Mouse (Mus musculus): ENCODE measurements around the gene Bmyc.
"Not testable (repeated sequence)": the region's sequence is repeated elsewhere in the genome, so short reads cannot be mapped to it uniquely, and the experiment has no call there.

Gene Bmyc

GRCm38 (mm10) chr2:25706643-25707481 lies at the start of gene Bmyc:
TSS of gene Bmyc (plus strand) at chr2:25706739.
- DNase-seq (ENCODE audit: low spot score in 2 of 2), result peak; percentile 94

GRCm38 (mm10) chr2:25657246-25657645 lies 49.3 kb upstream of the Bmyc start:
- DNase-seq (ENCODE audit: low spot score in 2 of 2), result no peak

GRCm38 (mm10) chr2:25657652-25658051 lies 48.9 kb upstream of the Bmyc start, which contains the start of gene Lcn5:
TSS of gene Lcn5 (plus strand) at chr2:25657952.
- DNase-seq (ENCODE audit: low spot score in 2 of 2), result no peak

- no peak for DNase-seq (ENCODE audit: low spot score in 2 of 2)
Measured at GRCm38 (mm10) chr2:25660279-25660678, 46.3 kb upstream of the Bmyc start.

- no peak for DNase-seq (ENCODE audit: low spot score in 2 of 2)
Measured at GRCm38 (mm10) chr2:25661245-25661970, 45.1 kb upstream of the Bmyc start.

- peak; percentile 35 to 56 for DNase-seq (ENCODE audit: low spot score in 2 of 2)
Measured at GRCm38 (mm10) chr2:25663511-25663910, 43.0 kb upstream of the Bmyc start.

- DNase-seq (ENCODE audit: low spot score in 2 of 2), result no peak
Measured at GRCm38 (mm10) chr2:25664125-25664524, 42.4 kb upstream of the Bmyc start.

GRCm38 (mm10) chr2:25666516-25666915 lies 40.0 kb upstream of the Bmyc start:
- no peak for DNase-seq (ENCODE audit: low spot score in 2 of 2)

GRCm38 (mm10) chr2:25676486-25676885 lies 30.1 kb upstream of the Bmyc start, which contains the start of gene Lcn6:
TSS of gene Lcn6 (plus strand) at chr2:25676786.
- no peak for DNase-seq (ENCODE audit: low spot score in 2 of 2)

- DNase-seq (ENCODE audit: low spot score in 2 of 2), result no peak
Measured at GRCm38 (mm10) chr2:25679559-25679958, 27.0 kb upstream of the Bmyc start.

- no peak for DNase-seq (ENCODE audit: low spot score in 2 of 2)
Measured at GRCm38 (mm10) chr2:25682426-25682825, 24.1 kb upstream of the Bmyc start, which contains the start of gene Lcn10. TSS of gene Lcn10 (plus strand) at chr2:25682726.

- no peak for DNase-seq (ENCODE audit: low spot score in 2 of 2)
Measured at GRCm38 (mm10) chr2:25686941-25687340, 19.6 kb upstream of the Bmyc start.

- DNase-seq (ENCODE audit: low spot score in 2 of 2), result peak in 1 of 2 experiments; percentile 62
Measured at GRCm38 (mm10) chr2:25694605-25695004, 11.9 kb upstream of the Bmyc start.

GRCm38 (mm10) chr2:25696951-25697350 lies 9.6 kb upstream of the Bmyc start:
- DNase-seq (ENCODE audit: low spot score in 2 of 2), result no peak

- DNase-seq (ENCODE audit: low spot score in 2 of 2), result no peak
Measured at GRCm38 (mm10) chr2:25698696-25699095, 7.8 kb upstream of the Bmyc start.

- DNase-seq (ENCODE audit: low spot score in 2 of 2), result not testable (repeated sequence)
Measured at GRCm38 (mm10) chr2:25699743-25700142, 6.8 kb upstream of the Bmyc start, which contains the start of gene Obp2a. TSS of gene Obp2a (plus strand) at chr2:25700043.

- no peak for DNase-seq (ENCODE audit: low spot score in 2 of 2)
Measured at GRCm38 (mm10) chr2:25701001-25701400, 5.5 kb upstream of the Bmyc start.

- DNase-seq (ENCODE audit: low spot score in 2 of 2), result no peak
Measured at GRCm38 (mm10) chr2:25703706-25704105, 2.8 kb upstream of the Bmyc start.

GRCm38 (mm10) chr2:25708121-25708520 lies 1.6 kb downstream of the Bmyc start:
- peak; percentile 64 to 72 for DNase-seq (ENCODE audit: low spot score in 2 of 2)

GRCm38 (mm10) chr2:25709056-25709455 lies 2.5 kb downstream of the Bmyc start:
- DNase-seq (ENCODE audit: low spot score in 2 of 2), result not testable (repeated sequence)

- not testable (repeated sequence) for DNase-seq (ENCODE audit: low spot score in 2 of 2)
Measured at GRCm38 (mm10) chr2:25709791-25710190, 3.3 kb downstream of the Bmyc start.

GRCm38 (mm10) chr2:25711641-25712040 lies 5.1 kb downstream of the Bmyc start:
- DNase-seq (ENCODE audit: low spot score in 2 of 2), result not testable (repeated sequence)

- DNase-seq (ENCODE audit: low spot score in 2 of 2), result no peak
Measured at GRCm38 (mm10) chr2:25717222-25717621, 10.7 kb downstream of the Bmyc start.

Data from right cerebral cortex, postnatal 10 days (tissue).